Mouse (Mus musculus): ENCODE measurements around the gene Ube2q2. TPM values are rescaled to one million over a fixed set of nuclear protein-coding genes. Genes with fewer than 3 reads are reported as not detected.

Ube2q2 gene
- polyA plus RNA-seq, 1 experiment from 2014 or later: 10.9 TPM

GRCm38 (mm10) chr9:55174235-55174634 is 25.6 kb downstream of the Ube2q2 start:
- Histone ChIP-seq H3K27ac (replicated peaks) (no peak overlapping the region), H3K9ac (no peak overlapping the region), H3K27me3 (no peaks in the 10 kb centered on the region), H3K36me3 (replicated peaks) (no peaks in the 10 kb centered on the region; the same call in 1 of the 2 replicates), H3K4me3 (replicated peaks) (no peak overlapping the region), H3K4me1 (replicated peaks) (peaks cover 11% of the 10 kb centered on the region), H3K9me3 (replicated peaks) (no peaks in the 10 kb centered on the region), H3K4me2 (no peak overlapping the region)
- ATAC-seq (ENCODE audit: insufficient read depth): no peak
- WGBS (ENCODE audit: insufficient replicate concordance): 61% methylated on average over 2 of the region's 2 CpGs

DNA sequence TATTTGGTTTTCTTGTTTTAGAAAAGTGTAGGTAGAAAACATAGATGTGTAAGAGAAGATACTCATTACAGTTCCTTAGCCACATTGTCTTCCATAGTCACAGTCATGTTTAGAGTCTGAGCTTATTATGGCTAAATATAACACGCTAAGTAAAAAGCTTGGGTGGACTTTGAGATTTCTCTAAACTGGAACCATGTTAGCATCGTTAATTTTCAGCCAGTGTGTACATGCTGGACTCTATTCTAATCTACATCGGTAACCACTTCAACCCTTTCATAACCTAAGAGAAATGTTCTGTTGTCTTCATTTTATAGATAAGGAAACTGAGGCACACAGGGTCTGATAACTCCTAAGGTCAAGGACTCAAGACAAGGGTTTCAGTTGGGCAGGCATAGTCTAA is 47.2 kb downstream of the Ube2q2 start:
- Histone ChIP-seq H3K9ac (no peak overlapping the region), H3K4me3 (replicated peaks) (no peak overlapping the region), H3K36me3 (replicated peaks) (peaks cover 17% of the 10 kb centered on the region), H3K4me2 (no peak overlapping the region), H3K27ac (replicated peaks) (no peak overlapping the region), H3K27me3 (no peaks in the 10 kb centered on the region), H3K4me1 (replicated peaks) (no peaks in the 10 kb centered on the region), H3K9me3 (replicated peaks) (no peaks in the 10 kb centered on the region)
- no peak for ATAC-seq (ENCODE audit: insufficient read depth)
- 71% methylated on average over 3 of the region's 3 CpGs for WGBS (ENCODE audit: insufficient replicate concordance)

- Histone ChIP-seq H3K4me2 (no peak overlapping the region), H3K9ac (no peak overlapping the region), H3K4me3 (replicated peaks) (no peak overlapping the region), H3K27ac (replicated peaks) (no peak overlapping the region), H3K27me3 (no peaks in the 10 kb centered on the region), H3K4me1 (replicated peaks) (no peaks in the 10 kb centered on the region), H3K9me3 (replicated peaks) (no peaks in the 10 kb centered on the region), H3K36me3 (replicated peaks) (peaks cover 18% of the 10 kb centered on the region; the same call in 1 of the 2 replicates)
- WGBS (ENCODE audit: insufficient replicate concordance): 80% methylated on average over 1 of the region's 1 CpGs
- no peak for ATAC-seq (ENCODE audit: insufficient read depth)
These were observed 49.6 kb downstream of the Ube2q2 start for GRCm38 (mm10) chr9:55198260-55198659.

DNA sequence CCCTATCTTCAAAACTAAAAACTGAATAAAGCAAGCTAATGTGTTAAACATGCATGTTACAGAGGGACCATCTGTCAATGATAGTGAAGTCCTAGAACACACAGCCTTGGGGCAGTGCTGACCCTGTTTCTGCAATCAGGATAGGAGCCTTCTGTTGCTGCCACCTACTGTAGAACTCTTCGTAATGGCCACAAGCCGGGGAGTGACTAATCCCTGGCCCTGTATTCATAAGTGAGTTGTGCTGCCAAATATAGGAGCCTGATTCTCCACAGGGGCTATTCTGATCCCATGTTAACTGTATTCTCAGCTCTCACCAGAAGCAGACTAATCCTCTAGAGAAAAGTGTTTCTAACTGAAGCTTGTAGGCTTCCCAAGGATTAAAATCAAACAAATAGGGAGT is 50.7 kb downstream of the Ube2q2 start:
- Histone ChIP-seq H3K27me3 (no peaks in the 10 kb centered on the region), H3K4me2 (no peak overlapping the region), H3K4me1 (replicated peaks) (no peaks in the 10 kb centered on the region), H3K9me3 (replicated peaks) (no peaks in the 10 kb centered on the region), H3K27ac (replicated peaks) (no peak overlapping the region), H3K4me3 (replicated peaks) (no peak overlapping the region), H3K36me3 (replicated peaks) (peaks cover 16% of the 10 kb centered on the region; the same call in 1 of the 2 replicates), H3K9ac (no peak overlapping the region)
- no peak for ATAC-seq (ENCODE audit: insufficient read depth)
- 68% methylated on average over 2 of the region's 2 CpGs for WGBS (ENCODE audit: insufficient replicate concordance)

GRCm38 (mm10) chr9:55208458-55208789 is 59.8 kb downstream of the Ube2q2 start:
- Histone ChIP-seq H3K9ac (peak overlapping the region; percentile 69), H3K4me3 (replicated peaks) (peak overlapping the region; percentile 78), H3K27ac (replicated peaks) (peak overlapping the region; percentile 78), H3K9me3 (replicated peaks) (no peaks in the 10 kb centered on the region), H3K4me2 (peak overlapping the region; percentile 87), H3K4me1 (replicated peaks) (peaks cover 33% of the 10 kb centered on the region), H3K36me3 (replicated peaks) (0 out of 2 replicates have a peak, but pooled peaks cover 14% of the 10 kb centered on the region), H3K27me3 (no peaks in the 10 kb centered on the region)
- no peak for ATAC-seq (ENCODE audit: insufficient read depth)
- WGBS (ENCODE audit: insufficient replicate concordance): 2% methylated on average over 2 of the region's 2 CpGs

DNA sequence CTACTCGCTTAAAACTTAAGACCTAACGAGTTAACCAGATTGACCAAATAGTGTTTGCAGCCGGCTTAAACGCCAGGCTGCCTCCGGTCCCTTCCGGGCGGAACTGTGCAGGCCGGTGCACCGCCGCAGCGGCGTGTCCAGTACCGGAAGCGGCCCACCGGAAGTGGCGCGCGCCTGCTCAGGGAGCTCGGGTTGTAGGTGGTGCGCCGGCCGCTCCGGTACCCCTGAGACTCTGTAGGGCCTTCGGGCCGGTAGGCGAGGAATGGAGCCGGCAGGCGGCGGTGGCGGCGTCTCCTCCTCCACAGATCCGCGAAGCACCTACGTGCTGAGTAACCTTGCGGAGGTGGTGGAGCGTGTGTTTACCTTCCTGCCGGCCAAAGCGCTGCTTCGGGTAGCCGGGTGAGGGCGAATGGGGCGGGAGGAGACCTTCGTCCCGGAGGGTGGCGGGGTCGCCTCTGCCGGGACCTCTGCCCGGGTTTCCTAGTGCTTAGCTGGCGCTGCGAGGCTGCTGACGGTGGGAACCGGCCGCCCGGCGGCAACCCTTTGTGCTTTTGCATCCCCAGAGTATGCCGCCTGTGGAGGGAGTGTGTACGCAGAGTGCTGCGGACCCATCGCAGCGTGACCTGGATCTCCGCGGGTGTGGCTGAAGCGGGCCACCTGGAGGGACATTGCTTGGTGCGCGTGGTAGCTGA is 60.3 kb downstream of the Ube2q2 start, which contains the start of gene Fbxo22:
Fbxo22 (plus strand) TSS at position 136 of the 692 bp plus-strand sequence.
- under 1% methylated on average over 65 of the region's 65 CpGs for WGBS (ENCODE audit: insufficient replicate concordance)
- Histone ChIP-seq H3K27ac (replicated peaks) (peak within 1 kb of the TSS; percentile 78), H3K36me3 (replicated peaks) (peaks cover 18% of the 10 kb centered on the region; the same call in 1 of the 2 replicates), H3K9ac (peak within 1 kb of the TSS; percentile 69), H3K9me3 (replicated peaks) (no peaks in the 10 kb centered on the region), H3K4me2 (peak within 1 kb of the TSS; percentile 87), H3K4me1 (replicated peaks) (peaks cover 33% of the 10 kb centered on the region), H3K27me3 (no peaks in the 10 kb centered on the region), H3K4me3 (replicated peaks) (peak within 1 kb of the TSS; percentile 78)
- ATAC-seq (ENCODE audit: insufficient read depth): peak; percentile 96

GRCm38 (mm10) chr9:55211611-55212010 is 63.0 kb downstream of the Ube2q2 start:
- H3K4me1 ChIP-seq (replicated peaks): peaks cover 33% of the 10 kb centered on the region
- no peak overlapping the region for H3K9ac ChIP-seq
- no peaks in the 10 kb centered on the region for H3K9me3 ChIP-seq (replicated peaks)
- ATAC-seq (ENCODE audit: insufficient read depth): no peak
- WGBS (ENCODE audit: insufficient replicate concordance): 61% methylated on average over 4 of the region's 4 CpGs
- H3K4me3 ChIP-seq (replicated peaks): no peak overlapping the region
- H3K27ac ChIP-seq (replicated peaks): no peak overlapping the region
- H3K4me2 ChIP-seq: peak overlapping the region; percentile 20; the same call in 1 of the 2 replicates
- no peaks in the 10 kb centered on the region for H3K27me3 ChIP-seq
- peaks cover 40% of the 10 kb centered on the region for H3K36me3 ChIP-seq (replicated peaks)

DNA sequence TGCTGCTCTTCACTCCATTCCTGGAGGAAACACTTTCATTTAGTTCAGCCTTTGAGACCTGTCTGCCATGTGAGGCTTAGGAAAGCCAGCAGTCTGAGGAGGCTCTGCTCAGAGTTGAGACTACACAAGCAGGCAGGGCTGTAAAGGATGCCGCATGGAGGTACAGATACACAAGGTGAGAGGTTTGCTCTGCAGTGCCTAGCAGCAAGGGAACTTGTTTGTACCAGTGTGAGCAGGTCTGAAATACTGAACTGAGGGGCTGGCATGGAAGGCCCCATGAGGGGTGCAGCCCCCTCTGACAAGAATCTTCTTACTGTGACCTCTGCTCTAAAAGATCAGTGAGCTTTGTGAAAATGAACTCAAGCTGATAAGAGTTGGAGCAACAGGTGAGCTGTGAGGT is 64.7 kb downstream of the Ube2q2 start:
- Histone ChIP-seq H3K4me1 (replicated peaks) (peaks cover 28% of the 10 kb centered on the region), H3K27me3 (no peaks in the 10 kb centered on the region), H3K9ac (no peak overlapping the region), H3K4me2 (no peak overlapping the region), H3K27ac (replicated peaks) (no peak overlapping the region), H3K36me3 (replicated peaks) (peaks cover 52% of the 10 kb centered on the region), H3K9me3 (replicated peaks) (no peaks in the 10 kb centered on the region), H3K4me3 (replicated peaks) (no peak overlapping the region)
- WGBS (ENCODE audit: insufficient replicate concordance): 76% methylated on average over 1 of the region's 1 CpGs
- no peak for ATAC-seq (ENCODE audit: insufficient read depth)

DNA sequence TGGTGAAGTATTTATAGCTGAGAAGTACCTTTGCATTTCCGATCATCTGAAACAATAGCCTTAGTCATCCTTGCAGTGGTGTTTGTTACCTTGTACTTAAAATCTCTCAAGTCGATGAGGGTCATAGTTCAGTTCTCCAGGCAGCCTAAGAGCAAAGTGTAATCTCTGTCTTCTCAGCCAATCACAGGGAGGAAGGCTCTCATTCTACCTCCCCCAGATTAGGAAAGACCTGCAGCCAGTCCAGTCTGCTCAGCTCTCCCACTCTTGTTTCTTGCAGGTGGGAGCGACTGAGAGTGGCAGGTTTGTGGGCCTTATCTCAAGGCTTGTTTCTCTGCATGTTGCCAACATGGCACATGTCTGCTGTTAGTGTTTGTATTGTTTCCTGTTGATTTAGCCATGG is 66.4 kb downstream of the Ube2q2 start:
- H3K4me2 ChIP-seq: no peak overlapping the region
- H3K27me3 ChIP-seq: no peaks in the 10 kb centered on the region
- H3K9me3 ChIP-seq (replicated peaks): no peaks in the 10 kb centered on the region
- peaks cover 14% of the 10 kb centered on the region for H3K4me1 ChIP-seq (replicated peaks)
- no peak overlapping the region for H3K27ac ChIP-seq (replicated peaks)
- 67% methylated on average over 3 of the region's 3 CpGs for WGBS (ENCODE audit: insufficient replicate concordance)
- H3K36me3 ChIP-seq (replicated peaks): peaks cover 66% of the 10 kb centered on the region
- no peak overlapping the region for H3K4me3 ChIP-seq (replicated peaks)
- no peak for ATAC-seq (ENCODE audit: insufficient read depth)
- H3K9ac ChIP-seq: no peak overlapping the region

GRCm38 (mm10) chr9:55215648-55216047 is 67.0 kb downstream of the Ube2q2 start:
- ATAC-seq (ENCODE audit: insufficient read depth): no peak
- Histone ChIP-seq H3K4me1 (replicated peaks) (peaks cover 10% of the 10 kb centered on the region), H3K4me3 (replicated peaks) (no peak overlapping the region), H3K4me2 (no peak overlapping the region), H3K27ac (replicated peaks) (no peak overlapping the region), H3K27me3 (no peaks in the 10 kb centered on the region), H3K36me3 (replicated peaks) (peaks cover 72% of the 10 kb centered on the region), H3K9ac (no peak overlapping the region), H3K9me3 (replicated peaks) (no peaks in the 10 kb centered on the region)
- 76% methylated on average over 3 of the region's 3 CpGs for WGBS (ENCODE audit: insufficient replicate concordance)

DNA sequence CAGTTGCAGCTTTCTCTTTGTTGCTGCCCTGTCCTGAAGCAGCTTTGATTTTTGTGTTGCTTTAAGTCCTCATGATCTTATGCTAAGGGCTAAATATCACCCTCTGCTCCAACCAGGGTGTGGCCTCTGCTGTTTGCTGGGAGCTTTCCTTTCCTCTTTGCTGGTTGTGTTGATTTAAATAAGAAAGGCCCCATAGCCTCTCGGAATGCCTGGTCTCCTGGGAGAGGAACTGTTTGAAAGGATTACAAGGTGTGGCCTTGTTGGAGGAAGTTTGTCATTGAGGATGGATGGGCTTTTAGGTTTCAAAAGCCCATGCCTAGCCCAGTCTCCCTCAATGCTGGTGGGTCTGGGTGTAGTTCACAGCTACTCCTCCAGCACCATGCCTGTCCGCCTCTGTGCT is 67.4 kb downstream of the Ube2q2 start:
- Histone ChIP-seq H3K4me2 (no peak overlapping the region), H3K4me1 (replicated peaks) (peaks cover 8% of the 10 kb centered on the region), H3K27ac (replicated peaks) (no peak overlapping the region), H3K36me3 (replicated peaks) (peaks cover 76% of the 10 kb centered on the region), H3K27me3 (no peaks in the 10 kb centered on the region), H3K4me3 (replicated peaks) (no peak overlapping the region), H3K9me3 (replicated peaks) (no peaks in the 10 kb centered on the region), H3K9ac (no peak overlapping the region)
- 77% methylated on average over 2 of the region's 2 CpGs for WGBS (ENCODE audit: insufficient replicate concordance)
- no peak for ATAC-seq (ENCODE audit: insufficient read depth)

DNA sequence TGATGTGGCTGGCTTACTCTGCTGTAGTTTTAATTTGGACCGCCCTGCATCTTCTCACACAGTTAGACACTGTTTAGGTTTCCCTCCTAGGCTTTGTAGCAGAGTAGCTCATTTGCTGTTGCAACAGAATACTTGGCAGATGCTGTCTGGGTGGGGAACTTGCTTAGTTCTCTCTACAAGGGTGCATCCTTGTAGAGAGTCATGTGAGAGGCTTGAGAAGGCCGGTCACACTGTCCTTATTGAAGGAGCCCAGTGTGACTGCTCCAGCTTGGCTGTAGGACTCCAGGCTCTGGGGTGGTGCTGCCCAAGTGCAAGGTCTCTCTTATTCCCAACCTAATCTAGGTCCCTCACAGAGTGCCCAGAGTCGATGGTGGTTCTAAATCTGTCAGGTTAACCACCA is 68.7 kb downstream of the Ube2q2 start:
- Histone ChIP-seq H3K4me2 (no peak overlapping the region), H3K36me3 (replicated peaks) (peaks cover 89% of the 10 kb centered on the region), H3K9ac (no peak overlapping the region), H3K4me1 (replicated peaks) (no peaks in the 10 kb centered on the region; the same call in 1 of the 2 replicates), H3K27ac (replicated peaks) (no peak overlapping the region), H3K4me3 (replicated peaks) (no peak overlapping the region), H3K9me3 (replicated peaks) (no peaks in the 10 kb centered on the region), H3K27me3 (no peaks in the 10 kb centered on the region)
- ATAC-seq (ENCODE audit: insufficient read depth): no peak
- WGBS (ENCODE audit: insufficient replicate concordance): 69% methylated on average over 3 of the region's 3 CpGs

Data from liver, embryonic 15.5 days (tissue).